Mouse (Mus musculus): ENCODE measurements around the gene Sertad4. TPM values are rescaled to one million over a fixed set of nuclear protein-coding genes. Genes with fewer than 3 reads are reported as not detected.

Gene Sertad4
- polyA plus RNA-seq, 1 experiment from 2014 or later, result 80.7 TPM

GRCm38 (mm10) chr1:192828928-192829327, 26.6 kb downstream of the Sertad4 start:
- WGBS, result 49% methylated on average over 7 of the region's 7 CpGs
- Histone ChIP-seq H3K9me3 (no peaks in the 10 kb centered on the region), H3K4me3 (no peak overlapping the region), H3K27me3 (0 out of 2 replicates have a peak, but pooled peaks cover 5% of the 10 kb centered on the region), H3K9ac (no peak overlapping the region), H3K4me2 (replicated peaks) (no peak overlapping the region), H3K36me3 (no peaks in the 10 kb centered on the region), H3K27ac (peak overlapping the region; percentile 50; the same call in 1 of the 2 replicates), H3K4me1 (peaks cover 17% of the 10 kb centered on the region)
- ATAC-seq (ENCODE audit: insufficient number of reproducible peaks, insufficient read depth, low FRiP score, low TSS enrichment), result no peak

GRCm38 (mm10) chr1:192827955-192828354, 27.6 kb downstream of the Sertad4 start:
- ATAC-seq (ENCODE audit: insufficient number of reproducible peaks, insufficient read depth, low FRiP score, low TSS enrichment), result no peak
- no peak overlapping the region for H3K9ac ChIP-seq
- H3K4me2 ChIP-seq (replicated peaks), result no peak overlapping the region
- no peak overlapping the region for H3K27ac ChIP-seq
- H3K4me1 ChIP-seq, result peaks cover 18% of the 10 kb centered on the region
- H3K36me3 ChIP-seq, result no peaks in the 10 kb centered on the region
- no peaks in the 10 kb centered on the region for H3K27me3 ChIP-seq
- no peak overlapping the region for H3K4me3 ChIP-seq
- no peaks in the 10 kb centered on the region for H3K9me3 ChIP-seq

- H3K27me3 ChIP-seq, result no peaks in the 10 kb centered on the region
- no peak overlapping the region for H3K4me2 ChIP-seq (replicated peaks)
- peaks cover 32% of the 10 kb centered on the region for H3K4me1 ChIP-seq
- WGBS, result 32% methylated on average over 9 of the region's 9 CpGs
- H3K36me3 ChIP-seq, result no peaks in the 10 kb centered on the region
- H3K9me3 ChIP-seq, result no peaks in the 10 kb centered on the region
- H3K9ac ChIP-seq, result no peak overlapping the region
- H3K27ac ChIP-seq, result 0 out of 2 replicates have a peak overlapping the region, but pooled peaks have one; percentile 17
- H3K4me3 ChIP-seq, result no peak overlapping the region
- no peak for ATAC-seq (ENCODE audit: insufficient number of reproducible peaks, insufficient read depth, low FRiP score, low TSS enrichment)
Observed at GRCm38 (mm10) chr1:192825746-192826145, 29.8 kb downstream of the Sertad4 start.

GRCm38 (mm10) chr1:192822652-192823525, 32.7 kb downstream of the Sertad4 start:
- Histone ChIP-seq H3K27me3 (no peaks in the 10 kb centered on the region), H3K9ac (no peak overlapping the region), H3K4me1 (peaks cover 25% of the 10 kb centered on the region), H3K27ac (peak overlapping the region; percentile 96), H3K9me3 (no peaks in the 10 kb centered on the region), H3K4me2 (replicated peaks) (peak overlapping the region; percentile 27), H3K36me3 (no peaks in the 10 kb centered on the region), H3K4me3 (no peak overlapping the region)
- peak; percentile 84 for ATAC-seq (ENCODE audit: insufficient number of reproducible peaks, insufficient read depth, low FRiP score, low TSS enrichment)
- 10% methylated on average over 13 of the region's 13 CpGs for WGBS

GRCm38 (mm10) chr1:192822309-192822651, 33.3 kb downstream of the Sertad4 start:
- H3K27me3 ChIP-seq, result no peaks in the 10 kb centered on the region
- no peak overlapping the region for H3K4me3 ChIP-seq
- WGBS, result 23% methylated on average over 1 of the region's 1 CpGs
- no peaks in the 10 kb centered on the region for H3K36me3 ChIP-seq
- H3K4me1 ChIP-seq, result peaks cover 25% of the 10 kb centered on the region
- no peak; the same call in 1 of the 2 replicates for ATAC-seq (ENCODE audit: insufficient number of reproducible peaks, insufficient read depth, low FRiP score, low TSS enrichment)
- H3K27ac ChIP-seq, result peak overlapping the region; percentile 96
- H3K9ac ChIP-seq, result no peak overlapping the region
- H3K9me3 ChIP-seq, result no peaks in the 10 kb centered on the region
- H3K4me2 ChIP-seq (replicated peaks), result peak overlapping the region; percentile 27

GRCm38 (mm10) chr1:192818334-192818733, 37.2 kb downstream of the Sertad4 start:
- peaks cover 37% of the 10 kb centered on the region for H3K4me1 ChIP-seq
- WGBS, result 93% methylated on average over 5 of the region's 5 CpGs

GRCm38 (mm10) chr1:192815789-192816188, 39.8 kb downstream of the Sertad4 start:
- Histone ChIP-seq H3K27me3 (no peaks in the 10 kb centered on the region), H3K4me3 (no peak overlapping the region), H3K36me3 (no peaks in the 10 kb centered on the region), H3K9ac (peak overlapping the region; percentile 17; the same call in 1 of the 2 replicates), H3K27ac (peak overlapping the region; percentile 77), H3K4me1 (peaks cover 20% of the 10 kb centered on the region), H3K4me2 (replicated peaks) (no peak overlapping the region), H3K9me3 (no peaks in the 10 kb centered on the region)
- 48% methylated on average over 2 of the region's 2 CpGs for WGBS
- no peak for ATAC-seq (ENCODE audit: insufficient number of reproducible peaks, insufficient read depth, low FRiP score, low TSS enrichment)

More at GRCm38 (mm10) chr1:192818334-192818733, 37.2 kb downstream of the Sertad4 start:
- Histone ChIP-seq H3K4me2 (replicated peaks) (no peak overlapping the region), H3K9ac (no peak overlapping the region), H3K4me3 (no peak overlapping the region), H3K9me3 (no peaks in the 10 kb centered on the region), H3K27ac (no peak overlapping the region), H3K27me3 (no peaks in the 10 kb centered on the region), H3K36me3 (no peaks in the 10 kb centered on the region)
- no peak for ATAC-seq (ENCODE audit: insufficient number of reproducible peaks, insufficient read depth, low FRiP score, low TSS enrichment)

- Histone ChIP-seq H3K4me1 (peaks cover 20% of the 10 kb centered on the region), H3K9ac (no peak overlapping the region), H3K27ac (peak overlapping the region; percentile 77), H3K4me2 (replicated peaks) (no peak overlapping the region), H3K27me3 (no peaks in the 10 kb centered on the region), H3K36me3 (no peaks in the 10 kb centered on the region), H3K4me3 (no peak overlapping the region), H3K9me3 (no peaks in the 10 kb centered on the region)
- 16% methylated on average over 3 of the region's 3 CpGs for WGBS
- ATAC-seq (ENCODE audit: insufficient number of reproducible peaks, insufficient read depth, low FRiP score, low TSS enrichment), result no peak
Observed at GRCm38 (mm10) chr1:192814700-192815099, 40.9 kb downstream of the Sertad4 start.

GRCm38 (mm10) chr1:192812758-192813157, 42.8 kb downstream of the Sertad4 start:
- Histone ChIP-seq H3K4me2 (replicated peaks) (no peak overlapping the region), H3K27me3 (no peaks in the 10 kb centered on the region), H3K4me1 (peaks cover 27% of the 10 kb centered on the region), H3K36me3 (no peaks in the 10 kb centered on the region), H3K27ac (no peak overlapping the region), H3K4me3 (no peak overlapping the region), H3K9me3 (no peaks in the 10 kb centered on the region), H3K9ac (no peak overlapping the region)
- 92% methylated on average over 9 of the region's 9 CpGs for WGBS
- no peak for ATAC-seq (ENCODE audit: insufficient number of reproducible peaks, insufficient read depth, low FRiP score, low TSS enrichment)

GRCm38 (mm10) chr1:192812290-192812689, 43.3 kb downstream of the Sertad4 start:
- Histone ChIP-seq H3K4me2 (replicated peaks) (no peak overlapping the region), H3K4me3 (no peak overlapping the region), H3K9ac (no peak overlapping the region), H3K36me3 (no peaks in the 10 kb centered on the region), H3K27me3 (no peaks in the 10 kb centered on the region), H3K9me3 (no peaks in the 10 kb centered on the region), H3K27ac (no peak overlapping the region), H3K4me1 (peaks cover 28% of the 10 kb centered on the region)
- no peak for ATAC-seq (ENCODE audit: insufficient number of reproducible peaks, insufficient read depth, low FRiP score, low TSS enrichment)
- WGBS, result 85% methylated on average over 5 of the region's 5 CpGs

- H3K27ac ChIP-seq, result peak overlapping the region; percentile 78
- H3K36me3 ChIP-seq, result no peaks in the 10 kb centered on the region
- 30% methylated on average over 10 of the region's 10 CpGs for WGBS
- H3K27me3 ChIP-seq, result no peaks in the 10 kb centered on the region
- ATAC-seq (ENCODE audit: insufficient number of reproducible peaks, insufficient read depth, low FRiP score, low TSS enrichment), result peak; percentile 78; the same call in 1 of the 2 replicates
- peaks cover 27% of the 10 kb centered on the region for H3K4me1 ChIP-seq
- H3K4me2 ChIP-seq (replicated peaks), result 0 out of 2 replicates have a peak overlapping the region, but pooled peaks have one; percentile 12
- no peaks in the 10 kb centered on the region for H3K9me3 ChIP-seq
- no peak overlapping the region for H3K4me3 ChIP-seq
- 0 out of 2 replicates have a peak overlapping the region, but pooled peaks have one; percentile 7 for H3K9ac ChIP-seq
Observed at GRCm38 (mm10) chr1:192806168-192807157, 49.1 kb downstream of the Sertad4 start.

All from embryonic facial prominence, embryonic 12.5 days (tissue).